Mouse (Mus musculus) right cerebral cortex, postnatal 14 days (tissue): Measurements from ENCODE around the gene Ankef1.
A peak's percentile ranks its signal among the peaks of the same experiment; 100 is the strongest.

Source experiments
- DNase-seq: peaks from one replicate; pipeline ENCODE4 v3.0.0; 2022

The Ankef1 gene

DNA sequence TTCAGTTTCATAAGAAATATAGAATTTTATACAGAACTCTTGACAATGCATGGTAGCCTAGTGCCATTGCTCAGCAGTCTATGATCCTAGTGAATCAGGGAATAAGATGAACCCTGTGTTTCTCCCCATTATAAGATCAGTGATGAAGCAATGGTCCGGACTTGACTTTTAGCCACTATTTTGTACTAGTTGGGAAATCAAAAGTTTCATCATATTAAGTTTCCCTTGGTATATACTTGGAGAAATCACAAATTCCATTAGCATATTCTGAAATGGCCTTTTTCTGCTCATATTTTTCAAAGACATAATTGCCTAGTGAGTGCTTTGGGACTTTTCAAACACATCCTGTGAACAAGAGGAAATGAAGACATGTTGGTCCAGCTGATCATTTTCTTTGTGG lies at the start of gene Ankef1:
Ankef1 (plus strand) TSS at position 260 of the 400 bp plus-strand sequence.
- DNase-seq = no peak

- DNase-seq = no peak
Observed at GRCm38 (mm10) chr2:136456468-136456867, 45.2 kb upstream of the Ankef1 start.

GRCm38 (mm10) chr2:136456875-136457274 lies 44.8 kb upstream of the Ankef1 start:
- no peak for DNase-seq

DNA sequence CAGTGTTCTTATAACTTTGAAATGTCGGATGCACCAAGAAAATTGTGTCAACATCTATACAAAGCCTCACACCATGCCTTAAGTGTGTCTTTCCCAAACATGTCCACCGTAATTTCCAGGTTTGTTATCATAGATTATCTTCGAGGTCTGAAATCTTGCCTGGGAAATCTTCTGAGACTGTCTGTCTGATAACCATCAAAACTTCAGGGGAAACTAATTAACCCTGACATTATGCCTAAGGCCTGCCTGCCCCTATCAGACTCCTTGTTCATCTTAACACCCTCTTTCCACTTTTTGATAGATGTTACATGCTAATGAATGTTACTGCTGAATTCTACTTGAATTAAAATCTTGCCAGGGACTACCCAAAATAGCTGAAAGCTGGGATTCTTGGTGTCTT lies 24.1 kb upstream of the Ankef1 start:
- DNase-seq = no peak

DNA sequence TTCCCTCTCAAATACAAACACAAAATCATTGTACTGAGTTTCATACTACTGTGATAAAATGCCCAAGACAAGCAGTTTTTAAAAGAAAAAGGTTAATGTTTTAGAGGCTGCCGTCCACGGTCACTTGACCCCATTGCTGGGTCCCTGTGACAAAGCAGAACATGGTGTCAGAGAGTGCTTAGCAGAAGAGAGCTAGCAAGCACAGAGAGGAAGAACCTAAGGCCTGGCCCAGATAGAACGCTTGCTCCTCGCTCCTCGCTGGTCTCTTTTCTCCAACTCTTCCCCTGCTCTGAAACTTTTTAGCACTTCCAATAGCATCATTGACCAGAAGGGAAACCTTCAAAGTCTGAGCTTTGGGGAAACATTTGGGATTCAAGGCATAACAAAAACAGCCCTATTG lies 19.4 kb upstream of the Ankef1 start:
- DNase-seq = no peak

DNA sequence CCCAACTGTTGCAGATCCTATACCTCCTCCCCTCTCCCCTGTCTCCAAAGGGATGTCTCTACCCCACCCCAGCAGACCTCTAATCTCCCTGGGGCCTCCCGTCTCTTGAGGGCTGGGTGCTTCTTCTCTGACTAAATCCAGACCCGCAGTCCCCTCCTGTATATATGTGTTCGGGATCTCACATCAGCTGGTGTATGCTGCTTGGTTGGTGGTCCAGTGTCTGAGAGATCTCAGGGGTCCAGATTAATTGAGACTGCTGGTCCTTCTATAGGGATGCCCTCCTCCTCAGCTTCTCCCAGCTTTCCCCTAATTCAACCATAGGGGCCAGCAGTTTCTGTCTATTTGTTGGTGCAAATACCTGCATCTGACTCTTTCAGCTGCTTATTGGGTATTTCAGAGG lies 18.7 kb upstream of the Ankef1 start:
- DNase-seq = no peak

DNA sequence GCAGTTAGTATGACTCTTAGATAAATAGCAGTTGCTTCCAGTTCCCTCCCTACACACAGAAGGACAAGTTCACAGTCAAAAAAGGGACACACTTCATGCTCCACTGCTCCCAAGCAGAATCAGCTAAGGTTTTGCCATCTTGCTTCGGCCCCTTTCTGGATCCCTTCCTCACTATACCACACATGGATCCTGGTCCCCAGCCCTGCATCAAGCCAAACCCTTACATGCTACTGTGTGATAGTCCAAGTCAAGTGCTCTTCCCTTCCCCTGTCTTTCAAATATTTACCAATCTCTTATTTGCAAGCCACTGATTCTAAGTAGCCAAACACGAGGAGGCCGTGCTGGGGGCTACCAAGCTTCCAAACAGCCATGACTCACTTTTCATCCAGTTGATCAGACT lies 16.8 kb upstream of the Ankef1 start:
- no peak for DNase-seq

GRCm38 (mm10) chr2:136485401-136485800 lies 16.3 kb upstream of the Ankef1 start:
- no peak for DNase-seq

- DNase-seq = peak; percentile 74
Observed at GRCm38 (mm10) chr2:136485815-136486619, 15.7 kb upstream of the Ankef1 start.

DNA sequence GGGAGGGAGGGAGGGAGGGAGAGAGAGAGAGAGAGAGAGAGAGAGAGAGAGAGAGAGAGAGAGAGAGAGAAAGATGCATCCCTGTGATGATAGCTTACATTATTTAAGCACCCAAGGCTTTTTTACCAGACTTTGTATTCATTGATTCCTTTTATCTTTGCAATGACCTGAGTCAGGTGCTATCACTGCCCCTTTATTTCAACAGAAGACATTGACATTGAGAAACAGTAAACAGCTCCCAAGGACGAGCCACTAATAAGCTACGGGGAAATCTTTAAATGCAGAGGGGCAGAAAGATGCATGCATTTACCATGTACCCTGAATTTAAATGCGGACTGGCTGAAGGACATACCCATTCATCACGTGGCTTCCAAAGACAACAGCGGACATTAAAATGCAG lies 14.7 kb upstream of the Ankef1 start:
- no peak for DNase-seq

DNA sequence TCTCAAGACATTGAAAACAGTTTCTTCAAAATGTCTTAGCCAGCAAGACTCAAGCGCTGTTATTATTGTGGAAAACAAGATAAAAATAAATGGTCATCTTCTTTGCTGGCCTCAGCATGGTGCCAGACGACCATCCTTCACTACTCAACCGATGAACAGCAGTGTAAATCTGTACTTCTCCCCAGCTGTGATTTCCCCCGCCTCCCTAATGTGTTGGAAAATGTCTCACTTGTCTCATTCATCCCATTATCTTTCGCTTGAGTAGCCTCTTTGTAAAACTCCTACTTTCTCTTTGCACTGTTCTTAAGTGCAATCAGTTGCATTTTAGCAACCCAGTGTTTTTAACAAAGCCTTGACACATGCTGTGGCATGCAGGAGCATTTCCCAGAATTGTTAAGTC lies 9.4 kb downstream of the Ankef1 start:
- DNase-seq = no peak

DNA sequence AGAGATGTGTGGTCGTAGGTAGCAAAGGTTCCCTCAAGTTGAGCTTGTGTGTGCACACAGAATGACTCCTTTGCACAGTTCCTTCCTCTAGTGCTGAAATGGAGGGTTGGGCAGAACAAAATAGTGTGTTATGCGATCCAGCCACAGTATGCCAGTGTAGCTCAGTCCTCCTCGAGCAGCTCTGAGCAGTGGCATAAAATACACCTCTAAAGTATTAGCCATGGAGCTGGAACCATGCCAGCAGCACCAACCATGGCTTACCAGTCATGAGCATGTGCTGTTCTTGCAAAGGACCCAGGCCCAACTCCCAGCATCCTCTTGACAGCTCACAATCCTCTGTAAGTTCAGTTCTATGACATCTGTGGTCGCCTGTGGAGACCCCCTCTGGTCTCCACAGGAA lies 10.0 kb downstream of the Ankef1 start:
- DNase-seq = peak; percentile 12

- DNase-seq = no peak
Observed at GRCm38 (mm10) chr2:136512802-136513201, 11.1 kb downstream of the Ankef1 start.

DNA sequence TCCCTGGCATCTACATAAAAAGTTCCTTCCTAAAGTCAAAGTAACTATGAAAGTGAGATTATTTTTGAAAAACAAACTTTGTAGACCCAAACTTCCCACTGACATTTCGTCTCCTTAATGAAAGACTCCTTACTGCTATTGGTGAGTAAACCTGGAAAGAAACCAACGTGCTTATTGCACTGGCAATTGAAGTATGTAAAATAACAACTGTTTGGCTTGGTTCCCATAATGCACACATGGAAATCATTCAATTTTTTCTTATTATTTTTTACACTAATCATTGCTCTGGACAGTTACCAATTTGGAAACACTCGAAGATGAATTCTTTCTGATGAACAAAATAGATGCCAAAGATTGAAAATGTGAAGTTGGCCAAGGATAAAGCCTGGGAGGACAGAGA lies 12.1 kb downstream of the Ankef1 start:
- DNase-seq = no peak

- no peak for DNase-seq
Observed at GRCm38 (mm10) chr2:136515501-136515900, 13.8 kb downstream of the Ankef1 start.

DNA sequence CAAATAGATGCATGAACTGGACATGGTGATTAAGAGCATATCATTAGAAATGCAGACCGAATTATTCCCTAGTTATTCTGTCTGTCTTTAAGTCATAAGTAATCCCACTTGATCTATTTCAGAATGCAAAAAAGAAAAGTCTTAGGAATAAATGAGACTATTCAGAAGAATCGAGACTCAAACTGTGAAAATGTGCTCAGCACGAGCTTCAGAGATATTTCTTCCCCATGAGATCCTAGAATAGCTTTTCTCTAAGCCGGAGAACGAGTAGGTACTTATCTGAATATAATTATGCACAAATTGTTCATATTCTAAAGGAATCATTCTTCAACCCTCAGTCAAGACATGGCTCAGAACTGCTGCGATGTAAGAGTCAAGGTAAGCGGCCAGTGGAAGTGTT lies 27.2 kb downstream of the Ankef1 start:
- DNase-seq = no peak

- peak; percentile 87 for DNase-seq
Observed at GRCm38 (mm10) chr2:136532033-136532432, 30.3 kb downstream of the Ankef1 start.

- peak; percentile 25 for DNase-seq
Observed at GRCm38 (mm10) chr2:136558020-136558419, 56.3 kb downstream of the Ankef1 start.

DNA sequence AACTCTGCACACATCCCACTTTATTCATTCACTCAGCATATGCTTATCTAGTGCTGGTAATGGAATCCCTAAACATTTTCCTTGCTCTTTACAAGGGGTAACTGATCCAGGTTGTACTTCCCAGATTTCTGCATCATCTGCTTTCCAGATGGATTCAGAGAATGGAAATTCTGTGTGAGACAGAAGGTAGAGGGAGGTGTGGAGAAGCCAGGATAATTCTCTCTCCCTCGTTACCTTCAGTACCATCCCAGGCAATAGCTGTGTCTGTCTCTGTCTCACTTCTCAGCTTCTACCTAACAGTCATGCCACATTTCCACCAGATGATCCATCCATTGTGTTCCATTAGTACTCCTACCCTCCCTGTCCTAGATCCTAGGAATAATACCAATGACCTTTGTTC lies 60.6 kb downstream of the Ankef1 start:
- DNase-seq = no peak

GRCm38 (mm10) chr2:136570856-136571255 lies 69.1 kb downstream of the Ankef1 start:
- no peak for DNase-seq

GRCm38 (mm10) chr2:136582762-136583161 lies 81.1 kb downstream of the Ankef1 start:
- no peak for DNase-seq

- DNase-seq = no peak
Observed at GRCm38 (mm10) chr2:136588811-136589210, 87.1 kb downstream of the Ankef1 start.

DNA sequence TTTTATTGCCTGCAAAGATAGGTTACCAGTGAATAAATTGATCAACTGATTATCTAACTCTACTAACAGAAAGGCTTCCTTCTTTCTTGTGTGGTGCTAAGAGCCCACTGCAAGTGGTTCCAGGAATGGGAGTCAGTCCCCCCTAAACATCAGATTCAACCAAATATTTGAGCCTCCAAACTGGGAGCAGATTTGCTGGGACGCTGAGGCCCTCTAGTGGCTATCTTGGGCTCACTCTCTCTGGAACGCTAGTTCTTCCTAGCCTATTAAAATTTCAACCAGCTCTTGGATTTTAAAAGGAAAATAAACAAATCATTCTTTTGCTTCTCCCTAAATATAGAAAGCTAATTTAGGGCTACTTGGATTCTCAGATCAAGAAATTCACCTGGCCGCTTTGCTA lies 94.7 kb downstream of the Ankef1 start:
- DNase-seq = peak; percentile 67

DNA sequence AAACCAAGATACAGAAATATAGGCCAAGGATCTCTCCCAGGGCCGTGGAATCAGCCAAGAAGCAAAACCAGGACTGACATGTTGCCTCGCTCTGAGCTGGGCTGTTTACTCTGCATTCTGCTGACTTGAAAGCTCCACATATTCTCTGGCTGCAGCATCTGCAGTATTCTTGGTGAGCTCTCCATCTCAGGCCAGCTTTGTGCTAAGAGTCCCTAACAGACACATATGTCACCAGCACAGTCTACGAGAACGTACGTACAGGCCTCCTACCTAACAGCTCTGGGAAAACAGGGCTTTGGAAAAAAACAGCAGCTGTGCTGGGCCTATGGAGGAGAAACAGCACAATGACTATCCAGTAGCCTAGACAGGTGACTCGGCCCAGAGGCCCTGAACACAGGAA lies 97.0 kb downstream of the Ankef1 start:
- no peak for DNase-seq

DNA sequence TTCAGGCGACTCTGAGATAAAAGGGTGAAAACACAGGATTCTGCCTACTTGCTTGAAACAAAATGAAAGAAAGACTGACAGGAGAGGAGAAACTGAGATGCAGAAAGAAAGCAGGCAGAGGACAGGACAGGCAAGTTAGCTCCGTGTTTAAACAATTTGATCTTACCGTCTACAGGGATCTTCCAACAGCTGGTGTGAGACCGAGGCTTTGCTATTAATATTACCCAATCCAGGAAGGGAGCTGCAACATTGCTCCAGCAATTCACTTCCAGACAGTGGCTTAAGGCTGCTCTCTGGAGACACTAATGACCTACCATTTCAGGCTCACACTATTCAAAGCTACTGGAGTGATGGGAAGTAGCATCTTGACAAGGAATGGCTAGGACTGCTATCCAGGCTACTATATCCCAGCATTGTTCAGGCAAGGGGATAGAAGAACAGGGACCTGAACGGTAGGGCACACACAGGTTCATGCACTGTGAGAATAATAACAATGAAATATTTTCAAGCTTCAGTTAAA lies 99.0 kb downstream of the Ankef1 start:
- no peak for DNase-seq
